Mouse (Mus musculus) MEL (cell line): Measurements from ENCODE around the gene Epha6.

Source experiments
- CHD2 ChIP-seq: IDR thresholded peaks from 2 replicates; pipeline ENCODE4 v1.6.1; 2011; ENCODE audit warnings: low read length, improper control_type of control experiment
- CTCF ChIP-seq, 3 experiments: IDR thresholded peaks in 2 of 3; conservative IDR thresholded peaks in 1 of 3; 2 replicates each; pipeline ENCODE4 v1.5.1; 2011 to 2012; ENCODE audit warnings: low read length in 3 of 3, low read depth in 2 of 3, mild to moderate bottlenecking in 2 of 3, improper control_type of control experiment in 1 of 3, inconsistent platforms in 1 of 3, mixed read lengths in 1 of 3, moderate library complexity in 1 of 3; ENCODE audit not compliant: control insufficient read depth in 1 of 3, insufficient read depth in 1 of 3, poor library complexity in 1 of 3, severe bottlenecking in 1 of 3
- E2F4 ChIP-seq: IDR thresholded peaks from 2 replicates; pipeline ENCODE4 v1.6.1; 2011; ENCODE audit warnings: low read depth, low read length, improper control_type of control experiment, borderline replicate concordance
- EP300 ChIP-seq, 2 experiments: IDR thresholded peaks; 2 replicates each; pipeline ENCODE4 v1.6.1; 2011; ENCODE audit warnings: improper control_type of control experiment in 2 of 2, low read length in 2 of 2, low read depth in 1 of 2, mild to moderate bottlenecking in 1 of 2
- GATA1 ChIP-seq: IDR thresholded peaks from 2 replicates; pipeline ENCODE4 v1.6.1; 2011; ENCODE audit warnings: low read depth, low read length, improper control_type of control experiment
- HCFC1 ChIP-seq: IDR thresholded peaks from 2 replicates; pipeline ENCODE4 v1.6.1; 2012; ENCODE audit warnings: low read depth, mild to moderate bottlenecking, inconsistent platforms, low read length, improper control_type of control experiment, moderate library complexity
- JUND ChIP-seq: IDR thresholded peaks from 2 replicates; pipeline ENCODE4 v1.6.1; 2011; ENCODE audit warnings: low read depth, mild to moderate bottlenecking, improper control_type of control experiment, low read length
- KAT2A ChIP-seq: conservative IDR thresholded peaks from 2 replicates; pipeline ENCODE4 v1.6.1; 2012; ENCODE audit warnings: low read depth, low read length, improper control_type of control experiment, inconsistent platforms
- MEF2A ChIP-seq: IDR thresholded peaks from 2 replicates; pipeline ENCODE4 v1.6.1; 2014; ENCODE audit warnings: low read depth, mild to moderate bottlenecking, inconsistent platforms, low read length, improper control_type of control experiment; ENCODE audit not compliant: poor library complexity, insufficient replicate concordance, severe bottlenecking; ENCODE audit errors: extremely low read depth
- MYC ChIP-seq: IDR thresholded peaks from 2 replicates; pipeline ENCODE4 v1.6.1; 2011; ENCODE audit warnings: low read depth, mild to moderate bottlenecking, low read length, improper control_type of control experiment, moderate library complexity
- POLR2A ChIP-seq, 2 experiments: IDR thresholded peaks; 2 replicates each; pipeline ENCODE4 v1.6.1; 2011 to 2012; ENCODE audit warnings: low read length in 2 of 2, mild to moderate bottlenecking in 2 of 2, control low read depth in 1 of 2, improper control_type of control experiment in 1 of 2, low read depth in 1 of 2, moderate library complexity in 1 of 2; ENCODE audit not compliant: control insufficient read depth in 1 of 2, insufficient read depth in 1 of 2, poor library complexity in 1 of 2
- SIN3A ChIP-seq: IDR thresholded peaks from 2 replicates; pipeline ENCODE4 v1.6.1; 2012; ENCODE audit warnings: low read length, improper control_type of control experiment, inconsistent platforms
- SMC3 ChIP-seq: IDR thresholded peaks from 2 replicates; pipeline ENCODE4 v1.6.1; 2011; ENCODE audit warnings: low read depth, low read length, improper control_type of control experiment
- TBP ChIP-seq: IDR thresholded peaks from 2 replicates; pipeline ENCODE4 v1.8.0; 2011; ENCODE audit warnings: low read depth, low read length, improper control_type of control experiment

GRCm38 (mm10) chr16:59685135-59685534 lies 920.2 kb downstream of the Epha6 start:
- TF ChIP-seq GATA1: no peak
- TF ChIP-seq SIN3A: no peak
- TF ChIP-seq E2F4: no peak
- TF ChIP-seq KAT2A: no peak
- no peak for TF ChIP-seq SMC3
- no peak for TF ChIP-seq CTCF (IDR thresholded peaks at IDR 0.05 in 2 of 3, conservative IDR thresholded peaks at IDR 0.05 in 1 of 3; ENCODE audit: control insufficient read depth in 1 of 3, insufficient read depth in 1 of 3, low read depth in 2 of 3, low read length in 3 of 3, poor library complexity in 1 of 3, severe bottlenecking in 1 of 3)
- TF ChIP-seq CHD2: no peak
- TF ChIP-seq TBP: no peak
- no peak for TF ChIP-seq HCFC1
- TF ChIP-seq MEF2A: no peak
- no peak for TF ChIP-seq MYC
- no peak for TF ChIP-seq JUND
- TF ChIP-seq POLR2A (IDR thresholded peaks at IDR 0.05; ENCODE audit: control insufficient read depth in 1 of 2, insufficient read depth in 1 of 2, low read depth in 1 of 2, low read length in 2 of 2, poor library complexity in 1 of 2): no peak
- TF ChIP-seq EP300 (IDR thresholded peaks at IDR 0.05; ENCODE audit: low read depth in 1 of 2, low read length in 2 of 2): no peak
